Mouse (Mus musculus) bone marrow, adult 2 months (tissue): Measurements from ENCODE around the gene C1qtnf7. TPM values are rescaled to one million over a fixed set of nuclear protein-coding genes. Genes with fewer than 3 reads are reported as not detected.

ENCODE experiments used
- H3K27ac ChIP-seq: fragments of 200-500 bp; 2 replicates; pipeline ENCODE4 v1.5.1; 2012; ENCODE audit warnings: low read depth, mild to moderate bottlenecking, control low read depth, inconsistent platforms, low read length; ENCODE audit not compliant: control insufficient read depth, poor library complexity, insufficient read depth
- H3K4me1 ChIP-seq: fragments of 200-500 bp; 2 replicates; pipeline ENCODE4 v1.6.1; 2011; ENCODE audit warnings: low read length; ENCODE audit not compliant: control insufficient read depth, insufficient read depth
- H3K4me3 ChIP-seq: fragments of 200-500 bp; replicated peaks from 2 replicates; pipeline ENCODE3; 2011; ENCODE audit warnings: mild to moderate bottlenecking, low read depth, low read length, control low read depth; ENCODE audit not compliant: control insufficient read depth
- CTCF ChIP-seq: fragments of 200-500 bp; IDR thresholded peaks from 2 replicates; pipeline ENCODE4 v1.5.1; 2011; ENCODE audit warnings: low read length, control low read depth; ENCODE audit not compliant: control insufficient read depth, insufficient read depth
- POLR2A ChIP-seq: fragments of 200-500 bp; IDR thresholded peaks from 2 replicates; pipeline ENCODE4 v1.6.1; 2011; ENCODE audit warnings: low read depth, mild to moderate bottlenecking, control low read depth, low read length, borderline replicate concordance; ENCODE audit not compliant: control insufficient read depth
- WGBS: fragments of 180-500 bp; shearing (Covaris S2); methylation state at CpG from one replicate; pipeline ENCODE4 v1.1.7; 2018; 5-methylcytosine and 5-hydroxymethylcytosine counted together
- polyA plus RNA-seq: library from polyadenylated mRNA; stranded (reverse); fragments of >200 nt; gene quantifications from 2 replicates; pipeline ENCODE4 v1.2.4, GENCODE M21; 2011; ENCODE audit warnings: low replicate concordance; ENCODE audit not compliant: missing spikeins, insufficient read depth, insufficient read length

C1qtnf7 gene
- not detected in 2 replicates for polyA plus RNA-seq

GRCm38 (mm10) chr5:43515401-43515976, at the start of gene C1qtnf7:
Gene C1qtnf7, plus strand, starts transcription at chr5:43515538.
- 46% methylated on average over 15 of the region's 15 CpGs for WGBS
- Histone ChIP-seq H3K4me1 (no peaks in the 10 kb centered on the region), H3K27ac (no peak within 1 kb of the TSS), H3K4me3 (no peak within 1 kb of the TSS)
- TF ChIP-seq POLR2A (no peak), CTCF (no peak)

- Histone ChIP-seq H3K4me3 (no peak overlapping the region), H3K27ac (no peak overlapping the region), H3K4me1 (no peaks in the 10 kb centered on the region)
- WGBS, result 74% methylated on average over 2 of the region's 2 CpGs
- TF ChIP-seq POLR2A, result no peak
- no peak for TF ChIP-seq CTCF
Measured at GRCm38 (mm10) chr5:43466762-43467161, 48.6 kb upstream of the C1qtnf7 start.

- TF ChIP-seq CTCF (no peak), POLR2A (no peak)
- Histone ChIP-seq H3K4me1 (no peaks in the 10 kb centered on the region), H3K27ac (no peak overlapping the region), H3K4me3 (no peak overlapping the region)
- 56% methylated on average over 3 of the region's 3 CpGs for WGBS
Measured at GRCm38 (mm10) chr5:43467214-43467613, 48.1 kb upstream of the C1qtnf7 start.

DNA sequence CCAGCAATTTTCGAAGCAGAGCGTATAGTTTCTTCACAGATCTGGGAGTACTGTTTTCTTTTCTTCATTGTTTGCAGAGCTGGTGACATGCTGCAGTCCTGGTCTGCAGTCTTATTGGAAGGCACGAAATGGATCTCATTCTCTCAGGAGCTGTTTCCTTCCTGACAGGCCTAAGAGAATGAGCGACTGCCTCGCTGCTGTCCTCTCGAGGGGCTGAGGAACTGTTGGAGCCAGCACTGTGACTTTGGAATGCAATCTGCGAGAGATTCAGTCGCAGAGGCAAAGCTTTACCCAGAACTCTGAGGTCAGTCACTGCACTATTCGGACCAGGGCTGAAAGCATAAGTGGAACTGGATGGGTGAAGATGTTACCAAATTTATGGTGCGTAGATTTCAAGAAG, 46.4 kb upstream of the C1qtnf7 start:
- TF ChIP-seq POLR2A, result no peak
- no peak for TF ChIP-seq CTCF
- no peak overlapping the region for H3K4me3 ChIP-seq
- H3K27ac ChIP-seq, result no peak overlapping the region
- WGBS, result 71% methylated on average over 10 of the region's 10 CpGs
- no peaks in the 10 kb centered on the region for H3K4me1 ChIP-seq

- WGBS, result 86% methylated on average over 5 of the region's 5 CpGs
- no peak for TF ChIP-seq CTCF
- TF ChIP-seq POLR2A, result no peak
- Histone ChIP-seq H3K27ac (no peak overlapping the region), H3K4me3 (no peak overlapping the region), H3K4me1 (no peaks in the 10 kb centered on the region; the same call in 1 of the 2 replicates)
Measured at GRCm38 (mm10) chr5:43477953-43478352, 37.4 kb upstream of the C1qtnf7 start.

GRCm38 (mm10) chr5:43480046-43480445, 35.3 kb upstream of the C1qtnf7 start:
- no peak overlapping the region for H3K27ac ChIP-seq
- TF ChIP-seq POLR2A (no peak), CTCF (no peak)
- H3K4me1 ChIP-seq, result no peaks in the 10 kb centered on the region; the same call in 1 of the 2 replicates
- H3K4me3 ChIP-seq, result no peak overlapping the region
- 52% methylated on average over 3 of the region's 3 CpGs for WGBS

GRCm38 (mm10) chr5:43480786-43481185, 34.6 kb upstream of the C1qtnf7 start:
- H3K4me1 ChIP-seq, result no peaks in the 10 kb centered on the region; the same call in 1 of the 2 replicates
- TF ChIP-seq POLR2A (no peak), CTCF (no peak)
- no peak overlapping the region for H3K4me3 ChIP-seq
- whole genome bisulfite sequencing, result 81% methylated on average over 2 of the region's 2 CpGs
- no peak overlapping the region for H3K27ac ChIP-seq

DNA sequence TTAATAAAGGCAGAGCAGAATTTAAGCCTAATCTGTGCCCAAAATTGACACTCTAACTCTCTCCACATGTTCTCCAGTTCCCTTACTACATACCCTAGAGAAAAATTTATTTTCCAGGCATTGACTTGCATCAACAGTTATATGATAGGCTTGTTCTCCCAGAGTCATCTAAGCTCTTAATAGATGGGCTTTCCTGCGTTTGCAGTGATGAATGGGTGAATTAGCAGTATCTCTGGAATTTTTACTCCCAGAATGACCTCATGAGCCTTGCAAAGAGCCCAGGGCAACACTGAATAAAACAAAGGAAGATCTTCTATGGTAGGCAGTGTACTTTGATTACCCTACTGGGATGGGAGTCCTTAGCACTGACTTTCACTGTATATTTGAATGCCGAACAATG, 33.5 kb upstream of the C1qtnf7 start:
- TF ChIP-seq CTCF (no peak), POLR2A (no peak)
- Histone ChIP-seq H3K27ac (no peak overlapping the region), H3K4me1 (no peaks in the 10 kb centered on the region; the same call in 1 of the 2 replicates), H3K4me3 (no peak overlapping the region)
- 81% methylated on average over 2 of the region's 2 CpGs for WGBS

GRCm38 (mm10) chr5:43501887-43502286, 13.5 kb upstream of the C1qtnf7 start:
- TF ChIP-seq POLR2A (no peak), CTCF (no peak)
- Histone ChIP-seq H3K27ac (no peak overlapping the region), H3K4me1 (no peaks in the 10 kb centered on the region), H3K4me3 (no peak overlapping the region)
- 78% methylated on average over 1 of the region's 1 CpGs for WGBS
